Mouse (Mus musculus): ENCODE results near the gene Jag1. TPM values are rescaled to one million over a fixed set of nuclear protein-coding genes. Genes with fewer than 3 reads are reported as not detected.
A peak's percentile ranks its signal among the peaks of the same experiment; 100 is the strongest.

The Jag1 gene
- polyA plus RNA-seq, 1 experiment from 2014 or later: 31.6 TPM

- Histone ChIP-seq H3K36me3 (no peaks in the 10 kb centered on the region), H3K4me2 (replicated peaks) (peak overlapping the region; percentile 84), H3K27me3 (peaks cover 9% of the 10 kb centered on the region), H3K27ac (peak overlapping the region; percentile 56), H3K4me3 (peak overlapping the region; percentile 62), H3K9me3 (replicated peaks) (no peaks in the 10 kb centered on the region), H3K4me1 (peaks cover 51% of the 10 kb centered on the region), H3K9ac (peak overlapping the region; percentile 74)
- WGBS: under 1% methylated on average over 40 of the region's 40 CpGs
- no peak for ATAC-seq (ENCODE audit: low FRiP score)
Observed at GRCm38 (mm10) chr2:137115241-137116024, 1.0 kb downstream of the Jag1 start.

GRCm38 (mm10) chr2:137114248-137115096 is 2.0 kb downstream of the Jag1 start:
- Histone ChIP-seq H3K4me2 (replicated peaks) (peak overlapping the region; percentile 84), H3K9ac (peak overlapping the region; percentile 74), H3K27ac (peak overlapping the region; percentile 56), H3K27me3 (peaks cover 9% of the 10 kb centered on the region), H3K4me1 (peaks cover 61% of the 10 kb centered on the region), H3K9me3 (replicated peaks) (no peaks in the 10 kb centered on the region), H3K4me3 (peak overlapping the region; percentile 62), H3K36me3 (no peaks in the 10 kb centered on the region)
- WGBS: under 1% methylated on average over 50 of the region's 51 CpGs
- peak; percentile 38 for ATAC-seq (ENCODE audit: low FRiP score)

GRCm38 (mm10) chr2:137113288-137114061 is 3.0 kb downstream of the Jag1 start:
- Histone ChIP-seq H3K9me3 (replicated peaks) (no peaks in the 10 kb centered on the region), H3K27me3 (peaks cover 3% of the 10 kb centered on the region), H3K36me3 (no peaks in the 10 kb centered on the region), H3K4me1 (peaks cover 64% of the 10 kb centered on the region), H3K4me3 (peak overlapping the region; percentile 62), H3K27ac (no peak overlapping the region), H3K4me2 (replicated peaks) (peak overlapping the region; percentile 84), H3K9ac (peak overlapping the region; percentile 46)
- ATAC-seq (ENCODE audit: low FRiP score): no peak
- WGBS: 6% methylated on average over 12 of the region's 12 CpGs

GRCm38 (mm10) chr2:137110214-137110898 is 6.1 kb downstream of the Jag1 start:
- ATAC-seq (ENCODE audit: low FRiP score): no peak

GRCm38 (mm10) chr2:137109321-137110213 is 6.9 kb downstream of the Jag1 start:
- no peaks in the 10 kb centered on the region; the same call in none of the 2 replicates for H3K27me3 ChIP-seq
- H3K9me3 ChIP-seq (replicated peaks): no peaks in the 10 kb centered on the region
- H3K27ac ChIP-seq: peak overlapping the region; percentile 62
- peak; percentile 38 for ATAC-seq (ENCODE audit: low FRiP score)
- peaks cover 9% of the 10 kb centered on the region; the same call in 1 of the 2 replicates for H3K36me3 ChIP-seq
- H3K4me1 ChIP-seq: peaks cover 65% of the 10 kb centered on the region
- 36% methylated on average over 15 of the region's 15 CpGs for WGBS
- 0 out of 2 replicates have a peak overlapping the region, but pooled peaks have one; percentile 13 for H3K9ac ChIP-seq
- H3K4me3 ChIP-seq: no peak overlapping the region
- peak overlapping the region; percentile 26 for H3K4me2 ChIP-seq (replicated peaks)

More at GRCm38 (mm10) chr2:137110214-137110898, 6.1 kb downstream of the Jag1 start:
- peak overlapping the region; percentile 62; the same call in 1 of the 2 replicates for H3K27ac ChIP-seq
- H3K9ac ChIP-seq: no peak overlapping the region
- H3K27me3 ChIP-seq: no peaks in the 10 kb centered on the region; the same call in none of the 2 replicates
- peaks cover 72% of the 10 kb centered on the region for H3K4me1 ChIP-seq
- peak overlapping the region; percentile 26 for H3K4me2 ChIP-seq (replicated peaks)
- H3K36me3 ChIP-seq: peaks cover 7% of the 10 kb centered on the region; the same call in 1 of the 2 replicates
- H3K9me3 ChIP-seq (replicated peaks): no peaks in the 10 kb centered on the region
- WGBS: 21% methylated on average over 4 of the region's 4 CpGs
- H3K4me3 ChIP-seq: no peak overlapping the region

- ATAC-seq (ENCODE audit: low FRiP score): no peak
- Histone ChIP-seq H3K9ac (no peak overlapping the region), H3K27me3 (no peaks in the 10 kb centered on the region; the same call in none of the 2 replicates), H3K4me3 (no peak overlapping the region), H3K4me2 (replicated peaks) (0 out of 2 replicates have a peak overlapping the region, but pooled peaks have one; percentile 9), H3K27ac (peak overlapping the region; percentile 12; the same call in 1 of the 2 replicates), H3K36me3 (peaks cover 14% of the 10 kb centered on the region; the same call in 1 of the 2 replicates), H3K9me3 (replicated peaks) (no peaks in the 10 kb centered on the region), H3K4me1 (peaks cover 52% of the 10 kb centered on the region)
- WGBS: 63% methylated on average over 8 of the region's 8 CpGs
Observed at GRCm38 (mm10) chr2:137107946-137108345, 8.5 kb downstream of the Jag1 start.

- Histone ChIP-seq H3K36me3 (peaks cover 14% of the 10 kb centered on the region; the same call in 1 of the 2 replicates), H3K9me3 (replicated peaks) (no peaks in the 10 kb centered on the region), H3K4me3 (no peak overlapping the region), H3K4me2 (replicated peaks) (no peak overlapping the region), H3K9ac (no peak overlapping the region), H3K4me1 (peaks cover 45% of the 10 kb centered on the region), H3K27me3 (no peaks in the 10 kb centered on the region; the same call in none of the 2 replicates), H3K27ac (no peak overlapping the region; the same call in 1 of the 2 replicates)
- WGBS: 48% methylated on average over 4 of the region's 4 CpGs
- no peak for ATAC-seq (ENCODE audit: low FRiP score)
Observed at GRCm38 (mm10) chr2:137107203-137107602, 9.2 kb downstream of the Jag1 start.

- Histone ChIP-seq H3K9me3 (replicated peaks) (no peaks in the 10 kb centered on the region), H3K4me2 (replicated peaks) (no peak overlapping the region; the same call in 1 of the 2 replicates), H3K27me3 (no peaks in the 10 kb centered on the region; the same call in 1 of the 2 replicates), H3K4me3 (no peak overlapping the region), H3K27ac (peak overlapping the region; percentile 56), H3K4me1 (peaks cover 56% of the 10 kb centered on the region), H3K36me3 (peaks cover 16% of the 10 kb centered on the region), H3K9ac (no peak overlapping the region)
- peak; percentile 87 for ATAC-seq (ENCODE audit: low FRiP score)
- WGBS: 29% methylated on average over 5 of the region's 5 CpGs
Observed at GRCm38 (mm10) chr2:137101074-137101473, 15.4 kb downstream of the Jag1 start.

GRCm38 (mm10) chr2:137099211-137099734 is 17.2 kb downstream of the Jag1 start:
- 14% methylated on average over 6 of the region's 6 CpGs for WGBS
- H3K4me3 ChIP-seq: no peak overlapping the region
- no peak overlapping the region for H3K9ac ChIP-seq
- 0 out of 2 replicates have a peak overlapping the region, but pooled peaks have one; percentile 4 for H3K27ac ChIP-seq
- H3K9me3 ChIP-seq (replicated peaks): no peaks in the 10 kb centered on the region
- no peak for ATAC-seq (ENCODE audit: low FRiP score)
- H3K27me3 ChIP-seq: no peaks in the 10 kb centered on the region; the same call in 1 of the 2 replicates
- H3K36me3 ChIP-seq: peaks cover 20% of the 10 kb centered on the region
- H3K4me2 ChIP-seq (replicated peaks): no peak overlapping the region
- H3K4me1 ChIP-seq: peaks cover 66% of the 10 kb centered on the region
